Mouse (Mus musculus) kidney, embryonic 15.5 days (tissue): Measurements from ENCODE around the gene Pdlim7. TPM values are rescaled to one million over a fixed set of nuclear protein-coding genes. Genes with fewer than 3 reads are reported as not detected.

Experiments
- ATAC-seq: fragments of 200-750 bp; cut with Nextera tagmentation; replicated peaks from 2 replicates; pipeline ENCODE4 v1.8.0; 2017; ENCODE audit warnings: moderate TSS enrichment; ENCODE audit not compliant: low FRiP score
- H3K27ac ChIP-seq: fragments of 300-500 bp; sonication (generic); 2 replicates; pipeline ENCODE4 v1.5.1; 2015; ENCODE audit warnings: mild to moderate bottlenecking, inconsistent platforms
- H3K27me3 ChIP-seq: fragments of 300-500 bp; sonication (generic); 2 replicates; pipeline ENCODE4 v1.6.1; 2015; ENCODE audit warnings: inconsistent platforms
- H3K36me3 ChIP-seq: fragments of 300-500 bp; sonication (generic); 2 replicates; pipeline ENCODE4 v1.6.1; 2015; ENCODE audit warnings: inconsistent platforms
- H3K4me1 ChIP-seq: fragments of 300-500 bp; sonication (generic); 2 replicates; pipeline ENCODE4 v1.6.1; 2015; ENCODE audit warnings: inconsistent platforms
- H3K4me2 ChIP-seq: fragments of 300-500 bp; sonication (generic); 2 replicates; pipeline ENCODE4 v1.6.1; 2015; ENCODE audit warnings: moderate library complexity, mild to moderate bottlenecking, inconsistent platforms
- H3K4me3 ChIP-seq: fragments of 300-500 bp; sonication (generic); replicated peaks from 2 replicates; pipeline ENCODE4 v1.5.1; 2015; ENCODE audit warnings: mild to moderate bottlenecking, inconsistent platforms
- H3K9ac ChIP-seq: fragments of 300-500 bp; sonication (generic); 2 replicates; pipeline ENCODE4 v1.6.1; 2015; ENCODE audit warnings: mild to moderate bottlenecking, inconsistent platforms
- H3K9me3 ChIP-seq: fragments of 300-500 bp; sonication (generic); replicated peaks from 2 replicates; pipeline ENCODE4 v1.6.1; 2016; ENCODE audit warnings: inconsistent platforms
- WGBS: fragments of 180-500 bp; shearing (Covaris S2); methylation state at CpG from one replicate; pipeline ENCODE4 v1.1.7; 2015; ENCODE audit warnings: mixed read lengths; 5-methylcytosine and 5-hydroxymethylcytosine counted together
- polyA plus RNA-seq: library from polyadenylated mRNA; unstranded; fragments of >200 nt; fragmentation: Nextera tagmentation; extraction: Ambion mirVana; gene quantifications from 2 replicates; pipeline ENCODE4 v1.2.1, GENCODE M21; 2015

The Pdlim7 gene
- polyA plus RNA-seq, 1 experiment from 2014 or later: 169 TPM

GRCm38 (mm10) chr13:55496661-55497060 lies 16.8 kb downstream of the Pdlim7 start:
- 85% methylated on average over 6 of the region's 6 CpGs for WGBS
- H3K27ac ChIP-seq: no peak overlapping the region
- H3K9me3 ChIP-seq: no peaks in the 10 kb centered on the region
- H3K4me2 ChIP-seq: no peak overlapping the region
- H3K9ac ChIP-seq: no peak overlapping the region
- no peak for ATAC-seq
- H3K27me3 ChIP-seq: no peaks in the 10 kb centered on the region
- H3K4me1 ChIP-seq: peaks cover 17% of the 10 kb centered on the region
- H3K36me3 ChIP-seq: peaks cover 51% of the 10 kb centered on the region
- H3K4me3 ChIP-seq: no peak overlapping the region

DNA sequence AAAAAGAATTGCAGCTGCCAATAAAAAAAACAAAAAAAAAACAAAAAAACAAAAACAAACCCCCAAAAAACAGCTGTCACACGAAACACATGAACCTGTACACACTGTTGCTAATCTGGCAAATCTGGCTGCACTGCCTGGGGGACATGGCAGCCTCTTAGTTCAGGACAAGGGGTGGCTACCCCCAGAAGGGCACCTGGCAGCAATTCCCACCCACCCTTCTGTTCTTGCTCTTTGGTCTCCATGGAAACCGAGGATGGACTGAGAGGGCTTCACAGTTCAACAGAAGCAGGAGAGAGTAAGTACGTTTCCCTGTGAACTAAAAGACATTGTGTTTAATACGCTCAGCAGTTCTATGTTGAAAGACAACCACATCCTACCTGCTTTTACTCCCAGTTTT lies 17.8 kb downstream of the Pdlim7 start:
- no peak for ATAC-seq
- H3K9me3 ChIP-seq: no peaks in the 10 kb centered on the region
- WGBS: 36% methylated on average over 4 of the region's 4 CpGs

GRCm38 (mm10) chr13:55494883-55495621 lies 18.4 kb downstream of the Pdlim7 start:
- 27% methylated on average over 18 of the region's 18 CpGs for WGBS
- Histone ChIP-seq H3K27me3 (no peaks in the 10 kb centered on the region), H3K27ac (no peak overlapping the region), H3K4me1 (peaks cover 17% of the 10 kb centered on the region), H3K4me2 (no peak overlapping the region), H3K36me3 (peaks cover 35% of the 10 kb centered on the region), H3K9me3 (no peaks in the 10 kb centered on the region), H3K9ac (no peak overlapping the region), H3K4me3 (no peak overlapping the region)
- 0 out of 2 replicates have a peak, but pooled peaks have one; percentile 17 for ATAC-seq

More for the DNA sequence above, 17.8 kb downstream of the Pdlim7 start:
- Histone ChIP-seq H3K4me3 (no peak overlapping the region), H3K27me3 (no peaks in the 10 kb centered on the region), H3K36me3 (peaks cover 42% of the 10 kb centered on the region), H3K4me1 (peaks cover 17% of the 10 kb centered on the region), H3K9ac (no peak overlapping the region), H3K4me2 (no peak overlapping the region), H3K27ac (no peak overlapping the region)

GRCm38 (mm10) chr13:55494257-55494656 lies 19.2 kb downstream of the Pdlim7 start:
- WGBS: 15% methylated on average over 2 of the region's 2 CpGs
- Histone ChIP-seq H3K4me1 (peaks cover 17% of the 10 kb centered on the region), H3K4me3 (no peak overlapping the region), H3K4me2 (no peak overlapping the region), H3K27me3 (no peaks in the 10 kb centered on the region), H3K36me3 (peaks cover 28% of the 10 kb centered on the region), H3K9ac (no peak overlapping the region), H3K9me3 (no peaks in the 10 kb centered on the region), H3K27ac (no peak overlapping the region)
- no peak for ATAC-seq

DNA sequence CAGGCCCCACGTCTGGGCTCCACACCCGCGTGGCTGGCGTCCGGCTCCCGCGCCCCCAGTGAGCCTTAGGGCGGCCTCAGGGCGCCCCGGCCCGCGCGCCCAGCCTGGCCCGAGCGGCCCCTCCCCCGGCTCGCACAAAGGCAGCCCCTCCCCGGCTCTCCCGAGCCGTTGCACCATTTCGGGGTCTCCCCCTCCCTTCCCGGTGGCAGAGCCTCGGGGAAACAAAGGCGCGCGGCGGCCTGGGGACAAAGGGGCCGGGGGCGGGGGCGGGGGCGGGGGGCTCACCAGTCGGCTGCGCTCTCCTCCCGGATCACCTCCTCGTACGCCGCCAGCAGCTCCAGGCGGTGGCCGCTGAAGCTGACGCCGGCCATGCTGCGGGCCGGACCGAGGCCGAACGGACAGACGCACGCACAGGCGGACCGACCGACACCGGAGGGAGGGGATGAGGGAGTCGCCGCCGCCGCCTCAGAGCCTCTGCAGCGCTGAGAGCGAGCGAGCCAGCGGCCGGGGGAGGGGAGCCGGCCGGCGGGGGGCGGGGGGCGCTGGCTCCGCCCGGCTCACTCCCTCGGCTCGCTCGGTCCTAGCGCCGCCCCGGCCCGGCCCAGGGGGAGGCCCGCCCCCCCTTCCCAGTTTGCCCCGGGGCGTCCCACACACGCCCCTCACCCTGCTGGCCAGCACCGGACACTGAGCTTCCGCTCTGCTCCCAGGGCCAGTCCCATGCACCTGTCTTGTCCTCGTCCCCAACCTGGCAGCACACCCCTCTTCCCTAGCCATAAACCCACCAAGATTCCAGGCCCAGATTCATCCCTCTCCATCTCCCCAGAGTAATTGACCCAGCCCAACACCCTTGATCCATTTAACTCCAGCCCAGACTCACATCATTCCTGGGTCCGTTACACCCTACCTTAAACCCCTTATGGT lies 25.6 kb downstream of the Pdlim7 start, which contains the start of gene Dbn1:
TSS of gene Dbn1 (minus strand) at position 534 of the 921 bp plus-strand sequence.
- Histone ChIP-seq H3K9me3 (no peaks in the 10 kb centered on the region), H3K9ac (peak within 1 kb of the TSS; percentile 91), H3K4me2 (peak within 1 kb of the TSS; percentile 91), H3K36me3 (peaks cover 2% of the 10 kb centered on the region; the same call in 1 of the 2 replicates), H3K4me3 (peak within 1 kb of the TSS; percentile 68), H3K27me3 (no peaks in the 10 kb centered on the region), H3K4me1 (peaks cover 48% of the 10 kb centered on the region), H3K27ac (peak within 1 kb of the TSS; percentile 87)
- under 1% methylated on average over 63 of the region's 83 CpGs for WGBS
- ATAC-seq: peak; percentile 86

DNA sequence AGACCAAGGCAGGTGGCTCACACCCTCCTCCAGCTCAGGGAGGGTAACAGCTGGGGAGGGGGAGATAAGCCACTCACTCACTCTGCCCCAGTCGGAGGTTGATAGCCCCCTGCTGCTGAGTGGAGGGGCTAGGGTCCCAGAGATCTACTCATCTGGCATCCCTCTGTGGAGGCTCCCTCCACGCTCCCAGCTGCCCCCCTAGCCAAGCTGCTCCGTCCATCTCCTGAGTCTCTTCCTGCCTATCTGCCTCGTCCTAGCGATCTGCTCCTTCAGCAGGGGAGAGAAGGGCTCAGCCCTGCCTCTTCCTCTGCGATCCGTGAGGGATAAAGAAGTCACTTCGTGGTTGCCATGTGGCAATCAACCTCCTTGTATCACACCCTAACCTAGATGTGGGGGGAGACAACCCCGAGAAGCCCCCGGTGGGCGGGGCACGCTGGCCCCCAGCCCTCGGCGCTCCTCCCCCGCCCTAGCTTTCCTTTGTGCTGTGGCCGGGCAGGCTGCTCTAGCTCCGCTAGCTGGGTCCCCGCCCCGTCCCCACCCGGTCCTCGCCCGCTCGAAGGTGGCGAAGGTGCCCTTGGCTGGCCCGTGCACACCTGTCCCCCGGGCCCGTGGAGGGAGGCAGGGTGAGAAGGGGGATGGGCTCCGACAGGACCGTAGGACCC lies 26.4 kb downstream of the Pdlim7 start:
- ATAC-seq: peak; percentile 71
- Histone ChIP-seq H3K36me3 (peaks cover 10% of the 10 kb centered on the region), H3K9me3 (no peaks in the 10 kb centered on the region), H3K4me3 (peak overlapping the region; percentile 68), H3K4me2 (peak overlapping the region; percentile 91), H3K27ac (peak overlapping the region; percentile 87), H3K27me3 (no peaks in the 10 kb centered on the region), H3K9ac (peak overlapping the region; percentile 91), H3K4me1 (peaks cover 55% of the 10 kb centered on the region)
- WGBS: under 1% methylated on average over 29 of the region's 29 CpGs

- WGBS: 25% methylated on average over 14 of the region's 14 CpGs
- peak overlapping the region; percentile 91 for H3K9ac ChIP-seq
- peaks cover 19% of the 10 kb centered on the region for H3K36me3 ChIP-seq
- peak overlapping the region; percentile 87; the same call in 1 of the 2 replicates for H3K27ac ChIP-seq
- no peaks in the 10 kb centered on the region for H3K9me3 ChIP-seq
- peak overlapping the region; percentile 68 for H3K4me3 ChIP-seq
- H3K4me1 ChIP-seq: peaks cover 55% of the 10 kb centered on the region
- H3K27me3 ChIP-seq: no peaks in the 10 kb centered on the region
- no peak for ATAC-seq
- H3K4me2 ChIP-seq: peak overlapping the region; percentile 91
These were observed 27.3 kb downstream of the Pdlim7 start for GRCm38 (mm10) chr13:55486029-55486794.

DNA sequence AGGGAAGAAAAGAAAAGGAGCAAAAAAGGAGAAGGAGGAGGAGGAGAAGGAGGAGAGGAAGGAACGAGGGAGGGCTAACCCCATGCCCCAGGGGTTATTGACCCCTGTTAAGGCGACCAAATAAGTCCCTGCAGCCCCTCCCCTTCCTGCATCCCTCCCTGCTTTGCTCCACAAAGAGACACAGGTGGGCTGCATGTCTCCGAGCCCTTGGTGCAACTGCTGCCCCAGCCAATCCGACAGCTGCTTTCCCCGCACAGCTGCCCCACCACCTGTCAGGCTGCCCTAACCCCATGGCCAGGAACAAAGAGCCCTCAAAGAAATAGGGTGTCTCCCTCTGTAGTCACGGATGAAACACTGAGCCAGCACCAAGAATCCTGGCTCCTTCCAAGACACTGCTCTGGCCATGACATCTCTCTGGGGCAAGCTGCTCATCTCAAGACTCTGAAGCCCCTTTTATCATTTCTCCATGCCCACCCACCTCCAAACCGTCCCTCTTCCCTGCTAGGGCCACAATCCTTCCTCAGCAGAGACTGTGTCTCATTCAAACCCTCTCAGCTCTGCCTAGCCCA lies 28.9 kb downstream of the Pdlim7 start:
- 0 out of 2 replicates have a peak overlapping the region, but pooled peaks have one; percentile 23 for H3K9ac ChIP-seq
- no peak overlapping the region for H3K27ac ChIP-seq
- WGBS: 31% methylated on average over 7 of the region's 7 CpGs
- no peak for ATAC-seq
- peaks cover 55% of the 10 kb centered on the region for H3K4me1 ChIP-seq
- H3K27me3 ChIP-seq: no peaks in the 10 kb centered on the region
- H3K4me3 ChIP-seq: 0 out of 2 replicates have a peak overlapping the region, but pooled peaks have one; percentile 5
- H3K4me2 ChIP-seq: peak overlapping the region; percentile 91
- H3K9me3 ChIP-seq: no peaks in the 10 kb centered on the region
- H3K36me3 ChIP-seq: peaks cover 35% of the 10 kb centered on the region

GRCm38 (mm10) chr13:55483593-55483992 lies 29.9 kb downstream of the Pdlim7 start:
- H3K4me2 ChIP-seq: peak overlapping the region; percentile 91
- ATAC-seq: no peak
- H3K27ac ChIP-seq: peak overlapping the region; percentile 57

GRCm38 (mm10) chr13:55483071-55483470 lies 30.4 kb downstream of the Pdlim7 start:
- H3K36me3 ChIP-seq: peaks cover 49% of the 10 kb centered on the region
- no peaks in the 10 kb centered on the region for H3K9me3 ChIP-seq
- H3K9ac ChIP-seq: no peak overlapping the region
- H3K4me2 ChIP-seq: peak overlapping the region; percentile 91
- H3K27ac ChIP-seq: peak overlapping the region; percentile 57
- ATAC-seq: no peak
- H3K27me3 ChIP-seq: no peaks in the 10 kb centered on the region
- WGBS: 32% methylated on average over 9 of the region's 9 CpGs
- peaks cover 55% of the 10 kb centered on the region for H3K4me1 ChIP-seq
- no peak overlapping the region for H3K4me3 ChIP-seq

More at GRCm38 (mm10) chr13:55483593-55483992, 29.9 kb downstream of the Pdlim7 start:
- H3K4me1 ChIP-seq: peaks cover 59% of the 10 kb centered on the region
- WGBS: 32% methylated on average over 15 of the region's 15 CpGs
- H3K36me3 ChIP-seq: peaks cover 45% of the 10 kb centered on the region
- no peaks in the 10 kb centered on the region for H3K27me3 ChIP-seq
- no peaks in the 10 kb centered on the region for H3K9me3 ChIP-seq
- no peak overlapping the region for H3K4me3 ChIP-seq
- H3K9ac ChIP-seq: no peak overlapping the region

DNA sequence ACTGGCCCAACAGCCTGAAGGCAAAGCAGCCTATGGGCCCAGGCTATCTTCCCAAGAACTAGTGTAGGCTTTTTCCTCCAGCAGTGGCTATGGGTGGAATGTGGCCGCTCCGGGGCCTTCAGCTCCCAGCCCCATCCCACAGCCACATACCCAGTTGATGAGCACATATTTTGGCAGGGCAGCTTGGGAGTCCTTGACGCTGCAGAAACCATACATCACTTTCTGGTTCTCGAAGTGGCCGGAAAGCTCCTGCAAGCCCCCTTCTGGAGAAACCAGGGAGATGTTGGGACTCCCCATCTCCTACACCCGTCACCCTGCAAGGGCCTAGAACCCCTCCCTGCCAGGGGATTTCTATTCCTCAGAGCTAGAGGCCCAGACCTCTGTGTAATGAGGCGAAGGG lies 30.9 kb downstream of the Pdlim7 start:
- peak overlapping the region; percentile 57 for H3K27ac ChIP-seq
- H3K9me3 ChIP-seq: no peaks in the 10 kb centered on the region
- no peak overlapping the region for H3K9ac ChIP-seq
- peaks cover 53% of the 10 kb centered on the region for H3K36me3 ChIP-seq
- WGBS: 69% methylated on average over 7 of the region's 7 CpGs
- no peaks in the 10 kb centered on the region for H3K27me3 ChIP-seq
- no peak overlapping the region for H3K4me2 ChIP-seq
- H3K4me3 ChIP-seq: no peak overlapping the region
- peaks cover 53% of the 10 kb centered on the region for H3K4me1 ChIP-seq
- ATAC-seq: no peak
